Mouse (Mus musculus) C2C12 (cell line): ENCODE data around the gene Ckap2l.

Experiments used
- CTCF ChIP-seq: IDR thresholded peaks from one replicate; pipeline ENCODE4 v1.5.1; 2011; ENCODE audit not compliant: control insufficient read depth, insufficient read depth, insufficient read length
- MAX ChIP-seq: IDR thresholded peaks from one replicate; pipeline ENCODE4 v1.6.1; 2011; ENCODE audit warnings: mild to moderate bottlenecking, control low read depth

- TF ChIP-seq CTCF = no peak
- no peak for TF ChIP-seq MAX
Measured at GRCm38 (mm10) chr2:129236526-129236925, 60.5 kb downstream of the Ckap2l start.
